Mouse (Mus musculus): ENCODE data around the gene Nmur2. TPM values are rescaled to one million over a fixed set of nuclear protein-coding genes. Genes with fewer than 3 reads are reported as not detected.

The Nmur2 gene
- polyA plus RNA-seq, 1 experiment from 2014 or later: 0.23 TPM

DNA sequence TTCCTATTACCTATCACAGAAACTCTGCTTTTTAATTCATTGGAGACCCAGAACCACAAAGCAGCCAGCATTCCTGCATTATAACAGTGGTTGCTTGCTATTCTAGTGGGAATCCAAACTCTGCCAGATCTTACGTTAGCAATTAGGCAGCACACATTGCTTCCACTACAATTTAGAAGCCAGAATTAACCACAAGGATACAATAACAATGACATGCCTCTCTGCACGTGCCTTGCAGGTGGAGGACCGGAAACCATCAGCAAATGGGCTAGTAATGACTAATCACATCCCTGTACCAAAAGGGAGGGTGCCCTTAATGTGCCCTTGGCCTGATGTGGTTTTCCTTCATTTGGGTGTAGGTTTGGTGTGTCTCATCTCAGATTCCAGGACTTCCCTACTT, 32.5 kb downstream of the Nmur2 start:
- Histone ChIP-seq H3K4me2 (no peak overlapping the region), H3K9me3 (no peaks in the 10 kb centered on the region), H3K27ac (no peak overlapping the region), H3K4me1 (replicated peaks) (no peaks in the 10 kb centered on the region), H3K36me3 (no peaks in the 10 kb centered on the region), H3K4me3 (no peak overlapping the region), H3K9ac (no peak overlapping the region), H3K27me3 (no peaks in the 10 kb centered on the region)
- no peak for ATAC-seq (ENCODE audit: low FRiP score)
- WGBS: 64% methylated on average over 3 of the region's 3 CpGs

DNA sequence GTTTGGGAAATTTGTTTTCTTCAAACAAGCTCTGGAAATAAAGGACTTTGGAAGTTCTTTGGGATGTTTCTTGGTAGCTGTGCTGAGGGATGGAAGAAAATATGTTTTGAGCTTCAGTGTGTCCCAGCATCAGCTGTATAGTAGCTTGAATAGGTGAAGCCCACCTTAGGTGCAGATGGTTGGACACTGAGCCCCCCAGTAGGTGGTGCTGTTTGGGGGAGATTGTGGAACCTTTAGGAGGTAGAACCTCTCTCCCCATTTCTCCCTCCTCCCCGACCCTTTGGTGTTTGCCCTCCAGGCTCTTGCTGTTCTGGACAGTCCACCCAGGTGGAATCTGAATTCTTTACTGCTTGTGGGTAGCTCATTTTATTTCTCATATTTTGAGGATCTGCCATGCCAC, 48.0 kb downstream of the Nmur2 start:
- no peak overlapping the region for H3K9ac ChIP-seq
- no peak overlapping the region for H3K27ac ChIP-seq
- H3K27me3 ChIP-seq: no peaks in the 10 kb centered on the region
- H3K4me3 ChIP-seq: no peak overlapping the region
- 0 out of 2 replicates have a peak, but pooled peaks cover 4% of the 10 kb centered on the region for H3K4me1 ChIP-seq (replicated peaks)
- 36% methylated on average over 1 of the region's 1 CpGs for WGBS
- ATAC-seq (ENCODE audit: low FRiP score): no peak
- no peaks in the 10 kb centered on the region for H3K36me3 ChIP-seq
- no peak overlapping the region for H3K4me2 ChIP-seq
- H3K9me3 ChIP-seq: no peaks in the 10 kb centered on the region

DNA sequence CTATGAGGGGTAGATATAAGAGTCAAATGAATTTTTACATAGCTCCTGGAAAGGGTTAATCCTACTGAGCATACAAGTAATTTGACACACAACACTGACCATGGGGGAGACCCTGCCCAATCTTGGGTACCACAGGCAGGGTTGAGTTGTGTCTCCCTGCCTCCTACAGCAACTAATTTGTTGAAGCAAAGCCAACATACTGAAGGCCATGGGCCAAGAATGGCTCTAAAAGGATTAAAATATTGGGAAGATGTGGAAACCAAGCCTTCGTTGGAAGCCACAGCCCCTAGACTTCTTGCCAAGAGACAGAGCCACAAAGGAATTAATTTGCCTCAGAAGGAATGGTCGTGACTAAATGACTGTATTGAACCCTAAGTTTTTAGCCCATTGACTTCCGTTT, 48.7 kb downstream of the Nmur2 start:
- Histone ChIP-seq H3K36me3 (no peaks in the 10 kb centered on the region), H3K27ac (no peak overlapping the region), H3K9me3 (no peaks in the 10 kb centered on the region), H3K9ac (no peak overlapping the region), H3K4me1 (replicated peaks) (0 out of 2 replicates have a peak, but pooled peaks cover 4% of the 10 kb centered on the region), H3K4me3 (no peak overlapping the region), H3K27me3 (no peaks in the 10 kb centered on the region), H3K4me2 (no peak overlapping the region)
- 69% methylated on average over 3 of the region's 3 CpGs for WGBS
- no peak for ATAC-seq (ENCODE audit: low FRiP score)

DNA sequence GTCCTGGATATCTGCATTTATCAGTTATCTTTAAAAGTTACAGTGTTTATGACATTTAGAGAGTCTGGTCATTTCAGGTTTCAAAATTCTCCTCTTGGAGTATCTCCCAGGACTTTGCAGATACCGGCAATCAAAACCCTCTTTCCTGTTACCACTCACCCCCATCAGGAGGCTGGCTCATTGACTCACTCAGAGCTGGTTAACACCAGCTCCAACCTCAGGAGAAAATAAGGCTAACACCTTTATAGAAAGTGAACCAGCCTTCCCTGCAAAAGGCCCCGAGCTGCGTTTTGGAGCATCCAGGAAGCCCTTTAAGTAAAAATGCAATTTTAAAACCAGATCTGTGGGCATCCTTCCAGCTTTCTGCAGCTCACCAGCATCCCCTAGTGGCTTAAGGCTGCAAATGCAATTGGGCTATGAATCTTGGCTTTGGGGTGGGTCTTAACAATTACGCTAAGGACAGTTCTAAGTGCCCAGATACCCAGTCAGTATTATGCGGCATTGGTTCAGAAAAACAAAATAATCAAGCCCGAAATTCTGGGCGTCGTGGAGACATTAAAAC, 49.2 kb downstream of the Nmur2 start:
- H3K36me3 ChIP-seq: no peaks in the 10 kb centered on the region
- no peak for ATAC-seq (ENCODE audit: low FRiP score)

DNA sequence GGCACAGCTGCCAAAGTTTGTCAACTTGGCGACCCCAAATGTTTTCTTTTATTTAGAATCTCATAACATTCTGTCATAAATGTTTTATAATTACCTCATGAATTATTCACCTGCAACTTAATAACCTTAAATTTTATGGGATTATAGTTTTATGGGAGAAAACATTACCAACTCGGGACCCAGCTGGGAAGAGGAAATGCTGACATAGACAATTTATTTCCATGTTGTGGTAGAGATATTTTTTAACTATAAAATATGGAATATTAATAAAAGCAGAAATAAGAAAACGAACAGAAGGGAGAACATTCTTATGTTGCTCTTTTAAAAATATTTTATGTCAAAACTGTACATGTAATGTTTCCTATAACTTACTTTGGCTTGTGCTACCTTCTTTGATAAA, 56.2 kb downstream of the Nmur2 start:
- no peaks in the 10 kb centered on the region for H3K9me3 ChIP-seq
- 59% methylated on average over 3 of the region's 3 CpGs for WGBS
- ATAC-seq (ENCODE audit: low FRiP score): no peak

More for the DNA sequence above, 49.2 kb downstream of the Nmur2 start:
- 0 out of 2 replicates have a peak, but pooled peaks cover 4% of the 10 kb centered on the region for H3K4me1 ChIP-seq (replicated peaks)
- H3K4me2 ChIP-seq: no peak overlapping the region
- no peaks in the 10 kb centered on the region for H3K27me3 ChIP-seq
- H3K27ac ChIP-seq: no peak overlapping the region
- H3K9me3 ChIP-seq: no peaks in the 10 kb centered on the region
- 10% methylated on average over 8 of the region's 8 CpGs for WGBS
- H3K9ac ChIP-seq: no peak overlapping the region
- H3K4me3 ChIP-seq: no peak overlapping the region

DNA sequence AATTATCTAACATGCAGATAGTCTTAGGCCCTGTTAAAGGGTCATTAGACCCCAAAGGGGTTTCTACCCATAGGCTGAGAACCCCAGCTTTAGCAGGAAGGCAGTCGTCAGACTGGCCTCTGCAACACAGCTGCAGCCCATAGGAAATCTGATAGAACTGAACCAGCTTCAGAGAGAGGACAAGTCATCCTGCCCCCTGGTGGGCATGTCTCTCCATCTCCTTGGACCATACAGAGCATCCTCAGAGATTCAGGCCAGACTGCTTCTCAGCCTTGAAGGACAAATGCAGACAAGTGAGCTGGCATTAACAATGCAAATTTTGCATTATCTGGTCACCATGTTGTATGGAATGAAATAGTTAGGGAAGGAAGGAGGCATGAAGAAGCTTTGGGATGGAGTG, 59.2 kb downstream of the Nmur2 start:
- H3K4me3 ChIP-seq: no peak overlapping the region
- H3K36me3 ChIP-seq: no peaks in the 10 kb centered on the region
- 54% methylated on average over 1 of the region's 1 CpGs for WGBS
- no peaks in the 10 kb centered on the region for H3K27me3 ChIP-seq
- 0 out of 2 replicates have a peak, but pooled peaks cover 2% of the 10 kb centered on the region for H3K4me1 ChIP-seq (replicated peaks)
- H3K9me3 ChIP-seq: no peaks in the 10 kb centered on the region
- no peak overlapping the region for H3K9ac ChIP-seq
- H3K27ac ChIP-seq: no peak overlapping the region
- ATAC-seq (ENCODE audit: low FRiP score): no peak
- H3K4me2 ChIP-seq: no peak overlapping the region

More for the DNA sequence above, 56.2 kb downstream of the Nmur2 start:
- Histone ChIP-seq H3K4me3 (no peak overlapping the region), H3K4me2 (no peak overlapping the region), H3K27me3 (no peaks in the 10 kb centered on the region), H3K4me1 (replicated peaks) (no peaks in the 10 kb centered on the region), H3K36me3 (no peaks in the 10 kb centered on the region), H3K27ac (no peak overlapping the region), H3K9ac (no peak overlapping the region)

DNA sequence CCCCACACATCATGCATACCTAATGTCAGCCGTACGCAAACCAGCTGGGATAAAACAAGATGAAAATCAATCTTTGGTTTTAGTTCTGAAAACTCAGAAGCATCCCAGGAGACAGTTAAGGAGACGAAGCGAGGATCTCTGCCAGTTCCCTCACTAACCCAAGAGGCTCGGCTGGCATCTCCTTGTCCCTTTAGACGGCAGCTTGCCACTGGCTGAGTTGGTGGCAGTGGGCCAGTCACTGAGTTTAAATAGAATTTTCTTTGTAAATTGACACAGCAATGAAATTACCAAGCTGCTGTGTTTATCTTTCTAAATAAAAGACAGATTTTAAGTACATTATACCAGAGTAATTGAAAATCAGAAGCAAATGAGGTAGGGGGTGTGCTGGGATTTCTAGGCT, 62.7 kb downstream of the Nmur2 start:
- Histone ChIP-seq H3K36me3 (no peaks in the 10 kb centered on the region), H3K27me3 (no peaks in the 10 kb centered on the region), H3K4me1 (replicated peaks) (peaks cover 21% of the 10 kb centered on the region), H3K9ac (no peak overlapping the region), H3K4me2 (no peak overlapping the region), H3K4me3 (no peak overlapping the region), H3K9me3 (no peaks in the 10 kb centered on the region), H3K27ac (no peak overlapping the region)
- no peak for ATAC-seq (ENCODE audit: low FRiP score)
- 47% methylated on average over 6 of the region's 6 CpGs for WGBS

Measured in hindbrain, embryonic 13.5 days (tissue).